Mouse (Mus musculus): Measurements from ENCODE around the gene Ucn. TPM values are rescaled to one million over a fixed set of nuclear protein-coding genes. Genes with fewer than 3 reads are reported as not detected.

Ucn gene
- polyA plus RNA-seq (2015; fragmentation: Nextera tagmentation; extraction: Ambion mirVana) = not detected in 2 replicates

DNA sequence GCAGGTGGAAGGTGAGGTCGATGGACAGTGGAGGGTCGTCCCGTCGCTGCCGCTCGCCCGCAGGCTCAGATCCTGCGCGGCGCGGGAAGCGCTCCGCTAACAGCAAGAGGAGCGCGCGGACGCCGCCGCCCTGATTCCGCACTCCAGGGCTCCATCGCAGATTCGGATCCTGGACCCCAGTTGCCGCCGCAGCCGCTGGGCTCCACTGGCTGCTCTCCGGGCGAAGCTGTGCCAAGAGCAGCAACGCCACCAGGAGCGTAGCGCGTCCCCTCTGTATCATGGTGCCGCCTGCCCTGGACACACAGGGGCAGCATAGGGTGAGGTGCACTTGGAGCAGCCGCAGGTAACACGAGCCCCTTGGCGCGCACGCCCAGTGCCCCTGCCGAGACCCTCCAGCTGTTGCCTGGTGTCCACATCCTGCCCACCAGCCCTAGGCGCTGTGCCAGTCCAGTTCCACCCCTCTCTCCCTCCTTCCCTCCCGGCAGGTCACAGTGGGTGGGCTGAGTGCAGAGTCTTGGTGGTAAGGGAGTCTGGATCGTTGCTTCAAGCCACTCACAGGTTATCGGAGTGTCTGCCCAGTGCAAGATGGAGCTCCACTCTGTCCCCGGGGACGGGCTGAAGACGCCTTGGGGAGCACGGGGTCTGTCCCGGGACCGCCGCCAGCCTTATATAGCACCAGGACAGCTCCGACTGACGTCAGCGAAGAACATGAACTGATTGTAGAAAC is at the start of gene Ucn:
TSS of gene Ucn (minus strand) at position 589 of the 727 bp plus-strand sequence.
- Histone ChIP-seq H3K27me3 (peaks cover 72% of the 10 kb centered on the region), H3K4me2 (peak within 1 kb of the TSS; percentile 58), H3K4me1 (replicated peaks) (peaks cover 24% of the 10 kb centered on the region), H3K9ac (peak within 1 kb of the TSS; percentile 53), H3K27ac (no peak within 1 kb of the TSS), H3K9me3 (no peaks in the 10 kb centered on the region), H3K4me3 (peak within 1 kb of the TSS; percentile 38), H3K36me3 (peaks cover 13% of the 10 kb centered on the region)
- WGBS = 2% methylated on average over 52 of the region's 52 CpGs
- ATAC-seq (ENCODE audit: low FRiP score) = no peak

DNA sequence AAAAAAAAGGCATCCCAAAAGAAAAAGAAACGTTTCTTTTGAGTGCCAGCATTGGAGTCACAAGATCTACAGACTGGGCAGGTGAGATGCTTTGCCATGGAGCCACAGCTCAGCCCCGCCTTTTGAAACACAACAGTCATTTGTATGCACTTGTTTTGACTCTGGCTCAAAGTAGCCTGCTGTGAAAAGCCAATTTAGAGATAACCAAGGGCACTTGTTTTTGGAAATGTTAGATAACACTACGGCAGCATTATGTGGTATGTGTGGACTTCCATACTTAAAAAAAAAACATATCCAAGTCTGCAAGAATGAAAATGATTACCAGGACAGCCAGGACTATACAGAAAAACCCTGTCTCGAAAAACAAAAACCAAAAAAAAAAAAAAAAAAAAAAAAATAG is 45.0 kb upstream of the Ucn start:
- Histone ChIP-seq H3K4me3 (no peak overlapping the region), H3K9me3 (no peaks in the 10 kb centered on the region), H3K9ac (no peak overlapping the region), H3K4me1 (replicated peaks) (peaks cover 11% of the 10 kb centered on the region), H3K36me3 (peaks cover 19% of the 10 kb centered on the region), H3K4me2 (no peak overlapping the region), H3K27me3 (no peaks in the 10 kb centered on the region), H3K27ac (no peak overlapping the region)
- 69% methylated on average over 4 of the region's 4 CpGs for WGBS
- no peak for ATAC-seq (ENCODE audit: low FRiP score)

DNA sequence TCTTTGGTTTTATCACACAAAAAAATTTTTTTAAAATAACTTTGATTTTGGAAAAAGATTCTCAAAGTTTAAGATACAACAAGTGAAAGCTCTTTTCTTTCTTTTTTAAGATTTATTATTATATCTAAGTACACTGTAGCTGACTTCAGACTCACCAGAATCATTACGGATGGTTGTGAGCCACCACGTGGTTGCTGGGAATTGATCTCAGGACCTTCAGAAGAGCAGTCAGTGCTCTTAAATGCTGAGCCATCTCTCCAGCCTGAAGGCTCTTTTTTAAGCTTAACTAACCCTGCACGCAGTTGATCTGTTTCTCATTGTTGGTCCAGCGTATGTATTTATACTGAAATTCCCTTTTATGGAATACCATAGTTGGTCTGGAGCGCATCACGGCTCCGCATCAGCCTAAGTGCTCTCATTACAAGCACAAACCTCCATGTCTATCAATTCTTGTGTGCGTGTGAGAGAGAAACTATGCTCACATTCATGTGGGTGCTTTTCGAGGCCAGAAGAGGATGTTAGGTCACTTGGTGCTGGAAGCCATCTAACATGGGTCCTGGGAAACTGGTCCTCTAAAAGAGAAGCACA is 42.6 kb upstream of the Ucn start:
- Histone ChIP-seq H3K27ac (no peak overlapping the region), H3K4me3 (no peak overlapping the region), H3K36me3 (0 out of 2 replicates have a peak, but pooled peaks cover 4% of the 10 kb centered on the region), H3K9me3 (no peaks in the 10 kb centered on the region), H3K4me2 (no peak overlapping the region), H3K27me3 (no peaks in the 10 kb centered on the region), H3K9ac (no peak overlapping the region), H3K4me1 (replicated peaks) (peaks cover 28% of the 10 kb centered on the region)
- ATAC-seq (ENCODE audit: low FRiP score) = no peak
- WGBS = 95% methylated on average over 9 of the region's 9 CpGs

DNA sequence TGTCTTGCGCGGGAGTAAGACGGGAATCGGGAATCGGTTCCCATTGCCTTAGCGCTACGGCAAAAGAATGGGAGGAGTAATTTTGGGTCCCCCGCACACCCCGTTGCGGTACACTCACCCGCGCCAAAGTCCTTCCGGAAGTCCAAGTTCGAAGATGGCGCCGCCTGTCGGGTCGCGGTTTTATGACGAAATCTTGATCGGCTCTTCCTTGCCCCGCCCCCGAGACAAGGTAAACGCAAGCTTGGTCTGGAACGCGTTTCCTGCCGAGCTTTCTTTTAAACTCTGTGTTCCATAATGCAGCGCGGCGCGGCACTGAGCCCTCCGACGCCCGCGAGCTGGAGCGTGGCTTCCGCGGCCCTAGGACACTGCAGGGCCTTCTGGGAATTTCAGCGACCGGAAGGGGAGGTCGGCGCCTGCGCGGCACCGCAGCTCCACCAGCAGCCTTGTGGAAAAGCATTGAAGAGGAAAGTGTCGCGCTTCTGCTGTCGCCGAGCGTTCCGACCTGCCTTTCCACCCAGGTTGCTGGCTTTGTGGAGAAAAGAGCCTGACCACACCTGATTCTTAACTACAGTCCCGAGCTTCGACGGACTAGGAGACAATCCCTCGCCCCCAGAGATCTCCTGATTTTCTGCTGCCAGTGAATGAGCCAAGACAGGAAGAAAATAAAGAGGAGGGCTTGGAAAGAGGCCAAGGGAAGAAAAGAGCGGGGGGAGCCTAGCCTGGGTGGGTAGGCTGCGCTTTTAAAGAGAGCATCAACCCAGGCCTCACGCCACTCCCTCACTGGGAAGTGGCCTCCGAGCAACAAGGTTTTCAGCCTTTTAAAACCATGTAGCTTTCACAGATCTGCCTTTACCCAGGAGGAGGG is 41.4 kb upstream of the Ucn start, which contains the start of the genes Gm29609 and Gtf3c2:
TSS of gene Gm29609 (minus strand) at position 146 of the 865 bp plus-strand sequence.
TSS of gene Gtf3c2 (minus strand) at position 379 of the 865 bp plus-strand sequence.
- peak within 1 kb of the TSS; percentile 93 for H3K4me2 ChIP-seq
- under 1% methylated on average over 59 of the region's 59 CpGs for WGBS

DNA sequence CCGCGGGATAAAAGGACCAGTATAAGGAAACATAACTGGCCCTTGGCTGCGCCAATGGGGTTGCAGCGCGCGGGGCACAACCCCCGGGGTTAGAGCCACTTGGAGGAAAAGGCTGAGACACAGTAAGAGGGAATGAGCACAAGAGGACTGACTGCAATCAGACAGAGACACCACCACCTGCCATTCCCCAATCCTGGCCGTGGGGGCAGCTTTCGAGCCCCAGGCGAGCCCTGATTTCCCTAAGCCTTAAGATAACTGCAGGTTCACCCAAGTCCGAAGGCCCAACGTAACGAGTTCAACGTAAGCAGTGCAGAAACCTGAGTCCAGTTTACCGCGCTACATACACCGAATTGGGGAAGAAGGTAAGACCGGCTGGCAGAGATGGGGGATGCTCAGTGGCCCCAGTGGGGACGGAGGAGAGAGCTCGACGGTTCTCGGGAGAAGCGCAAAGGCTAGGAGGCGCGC is 40.7 kb upstream of the Ucn start:
- Histone ChIP-seq H3K4me3 (peak overlapping the region; percentile 70), H3K9me3 (no peaks in the 10 kb centered on the region), H3K9ac (peak overlapping the region; percentile 88), H3K4me2 (peak overlapping the region; percentile 93), H3K4me1 (replicated peaks) (peaks cover 28% of the 10 kb centered on the region), H3K27ac (peak overlapping the region; percentile 94), H3K27me3 (no peaks in the 10 kb centered on the region), H3K36me3 (peaks cover 9% of the 10 kb centered on the region)
- peak; percentile 85 for ATAC-seq (ENCODE audit: low FRiP score)
- WGBS = 2% methylated on average over 25 of the region's 25 CpGs

More for the DNA sequence above, 41.4 kb upstream of the Ucn start, which contains the start of the genes Gm29609 and Gtf3c2:
- no peaks in the 10 kb centered on the region for H3K9me3 ChIP-seq
- H3K27ac ChIP-seq = peak within 1 kb of the TSS; percentile 94
- H3K4me3 ChIP-seq = peak within 1 kb of the TSS; percentile 70
- peak; percentile 99 for ATAC-seq (ENCODE audit: low FRiP score)
- H3K9ac ChIP-seq = peak within 1 kb of the TSS; percentile 88
- no peaks in the 10 kb centered on the region for H3K27me3 ChIP-seq
- peaks cover 5% of the 10 kb centered on the region; the same call in 1 of the 2 replicates for H3K36me3 ChIP-seq
- peaks cover 28% of the 10 kb centered on the region for H3K4me1 ChIP-seq (replicated peaks)

DNA sequence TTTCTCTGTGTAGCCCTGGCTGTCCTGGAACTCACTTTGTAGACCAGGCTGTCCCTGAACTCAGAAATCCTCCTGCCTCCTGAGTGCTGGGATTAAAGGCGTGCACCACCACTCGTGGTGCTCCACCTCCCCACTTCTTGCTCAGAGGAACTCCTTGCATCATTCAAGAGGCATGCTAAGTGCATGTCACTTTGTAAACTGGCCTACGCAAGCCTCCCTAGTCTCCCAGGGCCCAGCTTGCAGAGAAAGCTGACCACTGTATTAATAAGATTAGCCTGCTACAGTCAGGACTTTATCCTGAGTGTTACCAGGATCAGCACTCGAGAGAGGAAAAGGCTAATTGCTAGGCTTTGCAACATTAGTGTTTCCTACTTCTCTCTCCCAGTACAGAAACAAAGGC is 30.0 kb upstream of the Ucn start:
- H3K9me3 ChIP-seq = no peaks in the 10 kb centered on the region
- H3K27me3 ChIP-seq = no peaks in the 10 kb centered on the region
- no peaks in the 10 kb centered on the region for H3K4me1 ChIP-seq (replicated peaks)
- no peak overlapping the region for H3K27ac ChIP-seq
- 89% methylated on average over 4 of the region's 4 CpGs for WGBS
- H3K4me2 ChIP-seq = no peak overlapping the region
- H3K4me3 ChIP-seq = no peak overlapping the region
- ATAC-seq (ENCODE audit: low FRiP score) = no peak
- peaks cover 96% of the 10 kb centered on the region for H3K36me3 ChIP-seq
- H3K9ac ChIP-seq = no peak overlapping the region

DNA sequence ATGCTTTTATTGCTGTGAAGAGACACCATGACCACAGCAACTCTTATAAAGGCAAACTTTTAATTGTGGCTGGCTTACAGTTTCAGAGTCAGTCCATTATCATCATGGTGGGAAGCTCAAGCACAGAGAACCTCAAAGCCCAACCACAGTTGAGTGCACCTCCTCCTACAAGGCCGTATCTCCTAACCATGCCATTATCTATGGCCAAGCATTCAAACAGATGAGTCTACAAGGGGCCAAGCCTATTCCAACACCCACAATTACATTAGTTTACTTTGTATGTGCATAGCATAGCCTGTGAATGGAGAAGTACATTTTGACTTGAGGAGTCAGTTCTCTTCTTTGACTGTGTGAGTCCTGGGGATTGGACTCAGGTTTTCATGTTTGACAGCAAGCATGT is 26.2 kb upstream of the Ucn start:
- ATAC-seq (ENCODE audit: low FRiP score) = no peak
- WGBS = 80% methylated on average over 1 of the region's 1 CpGs
- H3K9me3 ChIP-seq = no peaks in the 10 kb centered on the region

DNA sequence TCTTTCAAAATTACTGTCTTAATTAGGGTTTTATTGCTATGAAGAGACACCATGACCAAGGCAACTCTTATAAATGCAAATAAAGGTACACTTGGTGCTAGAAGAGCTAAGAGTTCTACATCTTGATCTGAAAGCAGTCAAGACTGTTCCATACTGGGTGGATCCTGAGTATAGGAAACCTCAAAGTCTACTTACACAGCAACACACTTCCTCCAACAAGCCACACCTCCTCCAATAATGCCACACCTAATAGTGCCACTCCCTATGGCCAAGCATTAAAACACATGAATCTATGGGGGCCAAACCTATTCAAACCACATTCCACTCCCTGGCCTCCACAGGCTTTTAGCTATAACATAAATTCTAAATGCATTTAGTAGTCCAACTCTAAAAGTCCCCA is 23.8 kb upstream of the Ucn start:
- H3K4me1 ChIP-seq (replicated peaks) = no peaks in the 10 kb centered on the region
- no peak overlapping the region for H3K9ac ChIP-seq
- H3K9me3 ChIP-seq = no peaks in the 10 kb centered on the region
- no peak overlapping the region for H3K4me2 ChIP-seq
- no peak overlapping the region for H3K4me3 ChIP-seq
- H3K27ac ChIP-seq = no peak overlapping the region
- no peak for ATAC-seq (ENCODE audit: low FRiP score)
- peaks cover 94% of the 10 kb centered on the region for H3K36me3 ChIP-seq
- no peaks in the 10 kb centered on the region for H3K27me3 ChIP-seq

More for the DNA sequence above, 26.2 kb upstream of the Ucn start:
- H3K27me3 ChIP-seq = no peaks in the 10 kb centered on the region
- H3K4me1 ChIP-seq (replicated peaks) = no peaks in the 10 kb centered on the region
- H3K4me3 ChIP-seq = no peak overlapping the region
- no peak overlapping the region for H3K27ac ChIP-seq
- H3K36me3 ChIP-seq = peaks cover 94% of the 10 kb centered on the region
- no peak overlapping the region for H3K4me2 ChIP-seq
- no peak overlapping the region for H3K9ac ChIP-seq

DNA sequence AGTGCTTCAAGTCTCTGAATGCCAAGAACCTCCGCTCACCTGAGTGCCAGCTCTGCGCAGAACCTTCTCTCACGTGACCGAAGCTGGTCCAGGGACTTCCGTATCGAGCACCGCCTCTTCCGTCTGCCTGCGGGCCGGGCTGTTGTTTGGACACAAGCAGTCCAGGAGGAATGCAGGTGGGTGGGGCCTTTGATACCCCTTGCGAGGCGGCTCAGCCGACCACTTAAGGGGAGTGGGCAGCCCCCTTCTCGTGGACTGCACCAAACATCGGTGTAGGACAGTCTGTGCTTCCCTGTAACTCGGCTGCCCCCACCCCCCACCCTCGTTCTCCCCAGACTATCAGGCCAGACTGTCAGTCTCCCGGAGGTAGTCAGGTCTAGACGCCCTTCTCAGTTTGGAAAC is 15.5 kb upstream of the Ucn start, which contains the start of gene Mpv17:
TSS of gene Mpv17 (minus strand) at position 100 of the 402 bp plus-strand sequence.
- H3K4me3 ChIP-seq = peak within 1 kb of the TSS; percentile 65
- no peaks in the 10 kb centered on the region for H3K27me3 ChIP-seq
- WGBS = under 1% methylated on average over 19 of the region's 19 CpGs
- peak; percentile 96 for ATAC-seq (ENCODE audit: low FRiP score)
- H3K36me3 ChIP-seq = peaks cover 36% of the 10 kb centered on the region
- peaks cover 16% of the 10 kb centered on the region for H3K4me1 ChIP-seq (replicated peaks)
- H3K4me2 ChIP-seq = peak within 1 kb of the TSS; percentile 84
- peak within 1 kb of the TSS; percentile 85 for H3K9ac ChIP-seq
- peak within 1 kb of the TSS; percentile 83 for H3K27ac ChIP-seq
- no peaks in the 10 kb centered on the region for H3K9me3 ChIP-seq

DNA sequence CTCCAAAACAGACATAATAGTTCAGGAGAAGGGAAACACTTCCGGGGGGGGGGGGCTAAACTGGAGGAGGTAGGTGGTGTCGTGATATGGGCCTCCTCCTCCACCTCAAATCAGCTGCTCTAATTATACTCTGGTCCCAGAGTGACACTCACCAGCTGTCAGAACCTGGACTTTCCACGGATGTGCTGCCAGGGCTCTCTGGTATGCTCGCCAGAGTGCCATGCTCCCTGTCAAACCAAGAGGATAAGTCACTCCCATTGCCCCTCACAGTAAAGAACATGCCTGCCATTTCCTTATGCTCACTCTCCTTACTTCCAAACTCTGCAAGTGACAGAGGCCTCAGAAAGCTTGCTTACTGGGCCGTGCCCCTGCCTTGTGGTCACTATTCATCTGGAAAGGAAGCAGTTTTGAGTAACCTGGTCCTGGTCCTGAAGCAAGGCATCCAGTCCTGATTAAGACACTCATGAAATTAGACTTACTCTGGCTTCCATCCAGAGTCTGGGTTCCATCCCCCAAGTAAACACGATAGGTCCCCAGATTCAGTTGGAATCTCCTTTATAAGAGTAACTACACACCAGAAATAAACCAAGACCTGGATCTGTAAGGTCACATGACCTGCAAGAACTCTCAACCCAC is 15.0 kb upstream of the Ucn start:
- Histone ChIP-seq H3K36me3 (peaks cover 31% of the 10 kb centered on the region), H3K27ac (peak overlapping the region; percentile 83), H3K9me3 (no peaks in the 10 kb centered on the region), H3K27me3 (no peaks in the 10 kb centered on the region), H3K4me3 (peak overlapping the region; percentile 65), H3K4me1 (replicated peaks) (peaks cover 16% of the 10 kb centered on the region), H3K4me2 (peak overlapping the region; percentile 84), H3K9ac (peak overlapping the region; percentile 85)
- ATAC-seq (ENCODE audit: low FRiP score) = peak; percentile 26; the same call in 1 of the 2 replicates
- WGBS = 41% methylated on average over 6 of the region's 6 CpGs

DNA sequence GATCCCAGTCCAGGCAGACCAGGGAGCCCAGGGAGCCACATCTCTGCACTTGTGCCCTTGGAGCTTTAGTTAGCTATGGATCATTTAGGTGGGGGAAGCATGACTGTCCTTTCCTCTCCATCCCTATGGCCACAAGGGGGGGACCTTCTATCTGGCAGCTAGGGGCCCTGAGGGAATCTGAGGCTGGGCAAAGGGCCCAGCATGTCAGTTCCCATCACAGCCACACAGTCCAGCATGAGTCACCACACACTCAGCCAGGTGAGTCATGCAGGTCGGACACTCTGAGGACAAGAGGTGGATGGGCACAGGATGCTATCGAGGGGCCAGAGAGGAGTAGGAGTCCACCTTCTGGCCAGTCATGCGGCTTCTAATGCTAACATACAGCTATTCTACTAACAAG is 13.1 kb upstream of the Ucn start:
- Histone ChIP-seq H3K4me1 (replicated peaks) (peaks cover 16% of the 10 kb centered on the region), H3K9ac (no peak overlapping the region), H3K27me3 (no peaks in the 10 kb centered on the region), H3K9me3 (no peaks in the 10 kb centered on the region), H3K4me3 (no peak overlapping the region), H3K36me3 (peaks cover 12% of the 10 kb centered on the region), H3K27ac (no peak overlapping the region), H3K4me2 (no peak overlapping the region)
- WGBS = 90% methylated on average over 3 of the region's 3 CpGs
- ATAC-seq (ENCODE audit: low FRiP score) = no peak

All from hindbrain, embryonic 13.5 days (tissue).